Mouse (Mus musculus): ENCODE results near the gene Snx9.

Snx9 gene

DNA sequence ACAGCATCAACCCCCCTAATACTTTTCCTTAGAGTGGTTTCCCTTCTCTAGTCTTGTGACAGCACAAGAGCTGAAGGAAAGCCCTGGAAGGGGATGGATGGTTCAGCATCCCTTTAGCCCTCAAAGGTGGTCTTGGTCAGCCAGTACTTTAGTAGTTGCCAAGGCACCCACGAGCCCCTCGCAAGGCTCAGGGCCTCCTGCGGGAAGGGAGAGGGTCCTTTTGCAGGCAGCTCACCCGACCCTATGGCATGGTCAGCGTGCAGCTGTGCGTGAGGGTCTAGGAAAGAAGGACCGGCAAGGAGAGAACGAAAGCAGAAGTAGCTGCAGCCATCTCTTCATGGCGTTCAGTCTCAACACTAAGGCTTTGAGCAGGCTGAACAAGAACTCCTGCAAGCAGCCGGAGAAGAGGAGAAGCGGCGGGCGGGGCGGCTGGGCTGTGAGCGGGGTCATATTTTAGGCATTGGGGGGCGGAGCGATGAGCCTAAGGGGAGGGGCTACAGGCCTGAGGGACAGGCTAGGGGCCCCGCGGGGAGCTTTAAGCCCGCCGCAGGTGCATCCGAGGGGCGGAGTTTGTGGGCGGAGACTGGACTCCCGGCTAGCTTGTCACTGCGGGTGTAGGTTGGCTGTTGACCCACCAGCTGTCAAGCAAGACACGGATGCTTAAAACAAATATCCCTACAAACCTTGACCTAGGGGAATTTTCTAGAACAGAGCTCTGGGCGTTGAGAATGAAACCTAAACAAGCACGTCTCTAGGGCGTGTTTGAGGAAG lies 93.6 kb downstream of the Snx9 start:
- peak; percentile 92 for DNase-seq

DNA sequence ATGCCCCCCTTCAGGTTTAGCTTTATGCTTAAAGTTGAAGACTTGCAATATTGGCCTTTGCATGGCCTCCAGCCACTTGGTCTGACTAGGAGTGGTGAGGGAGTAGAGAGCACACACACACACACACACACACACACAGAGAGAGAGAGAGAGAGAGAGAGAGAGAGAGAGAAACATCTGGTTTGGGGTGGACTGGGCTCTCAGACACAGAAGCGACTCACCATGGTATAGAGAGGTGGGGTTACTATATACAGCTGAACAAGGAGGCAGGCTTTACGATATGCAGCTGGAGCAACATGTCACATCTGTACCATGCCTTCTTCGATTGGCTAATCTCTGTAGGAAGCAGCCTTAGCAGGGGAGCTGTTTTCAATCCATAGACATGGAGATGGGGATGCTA lies 94.6 kb downstream of the Snx9 start:
- DNase-seq: no peak

DNA sequence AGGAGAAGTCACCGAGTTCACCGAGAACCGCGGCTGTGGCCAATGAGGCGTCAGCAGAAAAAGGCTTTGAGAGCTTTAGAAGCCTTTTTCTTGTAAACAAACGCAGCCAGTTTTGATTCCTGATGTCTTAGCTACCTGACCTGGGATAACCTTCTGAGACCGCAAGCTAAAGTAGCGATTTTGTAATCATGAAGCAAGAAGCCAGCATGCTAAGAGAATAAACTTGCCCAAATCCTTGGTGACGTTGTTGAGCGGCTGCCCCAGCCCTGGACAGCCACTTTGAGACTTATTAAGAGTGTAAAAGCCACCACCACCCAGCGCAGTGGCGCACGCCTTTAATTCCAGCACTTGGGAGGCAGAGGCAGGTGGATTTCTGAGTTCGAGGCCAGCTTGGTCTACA lies 95.1 kb downstream of the Snx9 start:
- DNase-seq: no peak

DNA sequence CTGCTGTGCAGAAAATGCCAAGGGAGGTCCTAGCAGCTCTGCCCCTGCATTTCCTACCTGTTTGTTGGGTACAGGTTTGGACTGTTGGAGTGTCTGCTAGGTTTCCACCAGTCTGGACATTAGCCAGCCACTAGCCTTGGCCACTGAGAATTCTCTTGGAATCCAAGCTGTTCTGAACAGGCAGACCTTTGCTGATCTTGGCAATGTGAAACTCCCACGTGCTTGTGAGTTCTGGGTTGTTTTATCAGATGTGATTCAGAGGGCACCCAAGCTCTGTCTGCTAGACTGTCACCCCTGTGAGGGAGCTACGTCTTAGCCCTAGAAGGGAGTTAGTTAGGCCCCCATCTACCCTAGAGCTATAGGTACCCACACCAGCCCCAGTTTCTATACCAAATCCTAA lies 96.3 kb downstream of the Snx9 start:
- DNase-seq: no peak

DNA sequence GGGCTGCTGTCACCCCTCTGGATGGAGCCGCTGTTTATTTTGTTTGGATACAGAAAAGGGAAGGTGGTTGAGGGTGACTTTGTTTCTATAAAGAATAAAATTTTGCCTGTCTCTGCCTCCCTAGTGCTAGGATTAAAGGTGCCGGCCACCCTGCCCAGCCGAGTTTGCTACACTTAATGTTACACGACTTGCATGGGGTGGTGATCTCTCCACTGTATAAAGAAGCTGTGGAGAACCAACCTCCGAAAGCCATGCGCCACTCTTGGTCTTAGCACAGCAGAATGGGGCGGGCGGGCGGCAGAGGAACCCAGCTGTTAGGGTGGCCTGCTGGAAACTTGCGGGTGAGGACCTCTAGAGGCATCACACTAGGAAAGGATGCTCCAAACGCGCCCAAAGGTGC lies 98.7 kb downstream of the Snx9 start:
- DNase-seq: no peak

DNA sequence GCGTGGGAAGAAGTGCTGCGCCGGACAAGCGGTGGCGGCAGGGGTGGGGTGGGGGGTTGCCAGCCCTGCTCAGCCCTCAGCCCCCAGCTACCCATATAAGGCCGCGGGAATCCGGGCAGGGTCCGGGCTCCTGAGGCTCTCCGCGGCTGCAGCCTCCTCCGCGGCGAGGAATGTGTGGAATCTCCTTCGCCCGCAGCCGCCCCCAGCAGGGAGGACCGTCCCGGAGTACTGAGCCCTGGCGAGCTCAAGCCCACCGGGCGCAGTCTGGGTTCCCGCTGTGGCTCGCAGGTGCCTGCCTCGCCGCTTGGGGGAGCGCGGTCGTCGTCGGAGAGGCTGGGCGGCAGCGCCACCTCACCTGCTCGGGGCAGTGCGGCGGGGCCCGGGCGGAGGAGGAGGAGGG lies 99.7 kb downstream of the Snx9 start:
- DNase-seq: peak; percentile 79

DNA sequence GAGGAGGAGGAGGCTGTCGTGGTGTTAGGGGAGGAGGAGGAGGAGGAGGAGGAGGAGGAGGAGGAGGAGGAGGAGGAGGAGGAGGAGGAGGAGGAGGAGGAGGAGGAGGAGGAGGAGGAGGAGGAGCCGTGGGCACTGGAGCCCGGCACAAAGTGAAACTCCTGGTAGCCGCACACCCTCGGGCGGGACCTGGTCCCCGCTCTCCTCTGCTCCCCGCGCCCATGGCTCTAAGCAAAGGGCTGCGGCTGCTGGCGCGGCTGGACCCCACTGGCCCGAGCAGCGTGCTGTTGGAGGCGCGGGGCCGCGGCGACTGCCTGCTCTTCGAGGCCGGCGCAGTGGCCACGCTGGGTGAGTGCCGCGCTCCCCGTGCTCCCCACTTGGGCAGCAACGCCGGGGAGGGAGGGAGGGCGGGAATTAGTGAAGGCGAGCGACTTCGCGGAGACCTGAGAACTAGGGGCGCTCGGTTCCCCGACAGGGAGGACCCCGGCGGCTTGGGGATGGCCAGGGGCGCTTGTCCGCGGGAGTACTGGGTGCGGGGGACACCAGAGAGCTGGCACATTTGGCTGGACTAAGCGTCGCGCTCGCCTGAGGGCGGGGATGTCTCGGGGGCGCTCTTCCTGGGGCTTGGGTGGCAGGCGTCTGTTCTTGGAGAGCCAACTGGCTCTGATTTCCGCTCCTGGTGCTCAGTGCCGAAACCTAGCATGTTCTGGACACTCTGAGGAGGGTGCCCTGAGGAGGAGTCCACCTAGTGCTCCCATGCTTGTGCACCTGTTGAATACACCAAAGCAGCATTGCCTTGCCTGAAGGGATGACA lies 100.3 kb downstream of the Snx9 start, which contains the start of gene Synj2:
Gene Synj2 (plus strand): TSS at position 51 of the 814 bp plus-strand sequence.
- DNase-seq: peak; percentile 76

DNA sequence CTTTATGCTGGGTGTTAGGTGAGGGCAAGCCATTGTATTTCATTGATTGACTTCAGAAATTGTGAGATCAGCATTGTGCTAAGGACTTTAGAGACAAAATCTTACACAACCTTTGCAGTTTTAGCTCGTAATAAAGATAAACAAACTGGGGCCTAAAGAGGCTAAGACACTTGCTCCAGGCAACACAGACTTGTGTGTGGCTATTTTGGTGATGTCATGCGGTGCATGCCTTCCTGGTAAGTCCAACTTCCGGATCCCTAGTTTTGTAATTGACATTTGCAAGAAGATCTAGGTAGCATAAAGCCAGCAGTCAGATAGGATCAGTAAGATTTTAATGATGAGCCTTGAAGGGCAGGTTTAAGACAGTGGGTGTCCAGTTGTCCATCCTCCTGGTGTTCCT lies 101.0 kb downstream of the Snx9 start:
- no peak for DNase-seq

DNA sequence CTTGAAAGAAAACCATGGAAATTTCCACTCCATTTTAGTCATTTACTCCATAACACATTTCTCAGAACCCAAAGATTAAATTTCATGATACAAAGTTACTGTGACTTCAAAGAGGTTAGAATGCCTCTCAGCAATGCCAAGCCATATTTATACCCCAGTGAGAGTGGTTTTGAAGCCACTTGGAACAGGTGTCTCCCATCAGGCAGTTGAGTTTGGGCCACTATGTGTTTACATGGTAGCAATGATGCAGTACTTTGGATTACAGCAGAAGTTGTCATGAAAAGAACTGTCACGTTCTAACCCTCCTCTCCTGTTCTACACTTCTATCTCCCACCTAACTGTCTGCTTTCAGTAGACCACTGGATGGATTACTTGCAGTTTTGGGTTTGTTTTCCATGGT lies 101.9 kb downstream of the Snx9 start:
- no peak for DNase-seq

DNA sequence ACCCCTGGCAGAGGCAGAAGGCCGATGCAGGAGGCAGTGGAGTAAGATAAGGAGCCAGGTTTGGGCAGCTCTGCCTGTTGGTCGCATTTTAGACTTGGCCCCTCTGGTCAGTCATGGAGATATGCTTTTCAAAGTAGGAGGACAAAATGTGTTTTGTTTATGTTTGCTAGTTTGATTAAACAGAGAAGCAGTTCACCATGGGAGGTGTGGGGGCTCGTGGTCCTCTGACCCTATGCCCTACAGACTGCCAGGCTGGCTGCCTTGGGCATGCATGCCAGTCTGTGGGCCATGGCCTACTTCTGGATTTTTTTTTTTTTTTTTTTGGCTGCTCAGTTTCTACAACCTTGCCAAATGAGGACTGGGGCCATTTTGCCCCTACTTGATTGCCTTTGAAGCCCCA lies 105.9 kb downstream of the Snx9 start:
- no peak for DNase-seq

DNA sequence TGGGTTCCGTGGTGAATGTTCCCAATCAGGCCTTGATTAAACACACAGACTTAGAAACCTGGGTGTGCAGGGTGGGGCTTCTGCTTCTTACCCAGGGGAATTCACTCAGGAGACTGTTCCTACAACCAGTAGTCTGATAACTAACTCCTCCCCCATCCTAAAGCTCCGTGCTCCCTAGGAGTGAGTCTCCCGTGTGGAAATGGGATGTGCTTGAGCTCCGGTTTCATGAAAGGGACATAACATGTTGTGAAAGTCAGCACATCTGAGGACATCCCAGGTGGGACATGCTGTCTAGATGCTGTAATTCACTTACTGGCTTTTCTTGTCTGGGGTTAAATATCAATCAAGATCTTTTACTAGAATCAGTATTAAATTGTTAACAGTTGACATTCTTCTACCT lies 111.3 kb downstream of the Snx9 start:
- DNase-seq: no peak

DNA sequence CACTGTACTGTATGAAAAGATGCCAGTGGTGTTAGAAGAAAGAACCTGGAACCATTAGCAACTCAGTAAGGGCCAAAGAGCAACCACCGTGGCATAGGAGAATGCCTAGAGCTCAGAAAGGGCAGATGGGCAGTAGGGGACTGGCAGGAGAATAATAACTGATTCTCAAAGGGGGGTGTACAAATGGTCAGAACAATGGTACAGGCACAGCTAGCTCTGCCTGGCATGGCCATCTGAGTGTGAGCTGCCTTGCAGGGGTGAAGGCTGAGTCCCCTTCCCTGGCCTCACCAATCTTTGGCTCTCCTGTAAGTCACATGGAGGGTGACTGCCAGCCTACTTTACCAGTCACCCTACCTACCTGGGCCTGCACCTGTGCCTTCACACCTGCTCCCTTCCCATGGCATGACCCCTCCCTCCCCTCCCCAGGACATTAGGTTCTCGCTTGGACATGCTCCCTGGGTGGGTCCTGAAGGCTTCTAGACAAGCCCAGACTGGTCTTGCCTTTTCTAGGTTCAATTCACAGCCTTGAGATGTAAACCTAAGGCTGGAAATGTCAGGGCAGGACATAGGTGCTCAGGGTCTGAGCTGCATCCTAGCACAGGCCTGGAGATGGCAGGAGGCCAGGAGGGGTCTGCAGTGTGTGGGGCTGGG lies 115.3 kb downstream of the Snx9 start:
- DNase-seq: no peak

DNA sequence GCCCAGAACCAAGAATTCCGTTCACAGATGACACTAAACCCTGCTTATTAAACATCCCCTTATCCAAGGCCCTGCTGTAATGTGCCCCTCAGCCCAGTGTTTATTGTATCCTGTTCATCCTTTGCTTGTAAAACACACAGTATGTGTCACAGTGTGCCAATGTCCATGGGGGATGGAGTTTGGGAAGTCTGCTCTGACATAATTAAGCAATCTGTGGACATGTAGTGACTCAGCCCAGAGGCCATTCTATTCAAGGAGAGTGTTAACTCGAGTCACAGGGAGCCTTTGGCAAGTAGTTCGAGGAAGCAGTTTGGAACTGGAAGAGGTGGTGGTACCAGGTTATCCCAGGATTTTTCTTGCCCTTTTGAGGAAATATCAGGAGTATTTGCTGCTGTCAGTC lies 116.0 kb downstream of the Snx9 start:
- DNase-seq: no peak

DNA sequence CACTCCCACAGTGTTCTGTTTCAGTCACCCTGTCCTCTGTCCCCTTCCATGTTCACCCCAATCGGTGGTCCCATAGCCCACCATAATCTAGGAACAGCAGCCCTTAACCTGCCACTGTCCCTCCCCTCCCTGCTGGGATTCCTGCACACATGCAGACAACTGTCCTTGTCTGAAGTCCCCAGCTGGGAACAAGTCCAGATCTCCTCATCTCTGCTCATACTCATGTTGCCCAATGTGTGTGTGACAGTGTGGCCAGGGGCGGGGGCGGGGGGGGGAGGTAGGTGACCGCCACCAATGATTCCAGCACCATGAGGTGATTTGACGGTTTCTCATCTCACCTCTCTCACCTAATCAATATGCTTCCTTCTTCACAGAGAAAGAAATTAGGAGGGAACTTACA lies 117.1 kb downstream of the Snx9 start:
- no peak for DNase-seq

DNA sequence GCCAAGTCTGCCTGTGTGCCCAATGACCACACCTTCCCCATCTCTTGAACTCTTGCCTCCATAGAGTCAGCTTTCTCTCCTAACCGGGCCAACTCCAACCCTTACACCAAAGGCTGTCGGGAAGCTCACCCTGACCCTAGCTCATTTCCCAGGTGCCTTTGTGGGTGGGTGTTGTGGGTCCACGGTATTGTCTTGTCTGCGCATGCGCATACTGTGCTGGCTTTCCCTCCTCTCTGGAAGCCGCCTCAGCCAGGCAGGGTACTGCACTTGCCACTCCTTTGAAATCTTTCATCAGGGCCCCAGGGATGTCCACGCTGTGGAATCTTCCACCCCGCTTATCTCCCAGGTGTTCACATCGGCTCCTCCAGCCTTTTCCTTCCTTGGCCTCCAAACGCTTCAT lies 117.5 kb downstream of the Snx9 start:
- no peak for DNase-seq

DNA sequence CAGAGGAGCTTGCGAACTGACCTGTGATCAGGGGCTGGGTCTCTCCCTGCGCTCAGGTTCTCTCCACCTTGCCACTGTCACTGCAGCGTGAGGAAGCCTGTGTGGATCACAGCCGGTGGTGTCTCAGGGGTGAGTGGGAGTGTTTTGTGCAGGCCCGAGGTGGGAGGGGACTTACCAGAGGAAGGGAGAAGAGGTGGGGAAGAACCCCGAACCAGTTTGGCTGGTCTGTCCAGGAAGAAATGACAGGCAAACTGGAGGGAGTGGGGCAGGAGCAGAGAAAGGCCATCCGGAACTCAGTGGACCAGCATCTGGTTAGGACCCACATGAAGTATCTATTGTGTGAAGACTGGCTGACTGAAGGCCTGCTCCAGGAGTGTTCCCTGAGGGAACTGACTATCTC lies 118.0 kb downstream of the Snx9 start:
- no peak for DNase-seq

DNA sequence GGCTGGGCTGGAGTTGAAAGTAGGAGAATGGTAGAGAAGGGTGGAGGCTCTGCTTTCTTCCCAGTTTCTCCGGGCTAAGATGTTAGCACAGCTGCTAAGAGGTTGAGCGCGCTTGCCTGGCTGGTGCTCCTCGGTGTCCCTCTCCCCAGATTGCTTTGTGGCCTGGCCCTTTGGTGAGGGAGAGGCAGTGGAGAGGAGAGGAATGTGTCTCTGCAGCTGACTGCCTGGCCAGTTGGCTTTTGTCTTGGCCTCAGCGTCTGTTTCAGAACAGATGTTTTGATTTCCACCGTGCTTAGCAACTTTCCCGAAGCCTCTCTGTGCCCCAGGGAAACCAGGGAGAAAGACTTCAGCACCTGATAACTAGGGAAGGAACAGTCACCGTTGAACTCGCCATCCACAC lies 118.7 kb downstream of the Snx9 start:
- DNase-seq: no peak

DNA sequence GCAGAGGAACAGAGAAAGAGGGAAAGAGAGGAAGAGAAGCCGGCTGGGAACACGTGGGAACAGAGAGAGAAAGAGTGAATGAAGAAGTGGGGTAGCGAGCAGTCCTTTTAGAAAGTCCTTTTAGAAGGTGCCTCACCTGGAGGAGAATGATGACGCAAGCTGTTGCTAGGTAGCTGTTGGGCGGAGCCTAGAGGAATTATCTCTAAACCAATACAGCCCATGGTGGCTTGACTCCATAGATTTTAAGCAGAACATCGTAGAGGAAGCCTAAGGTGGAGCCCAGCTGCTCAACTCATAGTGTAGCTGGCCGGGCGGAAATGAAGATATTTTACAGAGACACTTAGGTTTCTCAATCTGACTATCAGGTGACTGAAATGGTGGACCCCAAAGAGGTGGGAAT lies 122.6 kb downstream of the Snx9 start:
- DNase-seq: no peak

DNA sequence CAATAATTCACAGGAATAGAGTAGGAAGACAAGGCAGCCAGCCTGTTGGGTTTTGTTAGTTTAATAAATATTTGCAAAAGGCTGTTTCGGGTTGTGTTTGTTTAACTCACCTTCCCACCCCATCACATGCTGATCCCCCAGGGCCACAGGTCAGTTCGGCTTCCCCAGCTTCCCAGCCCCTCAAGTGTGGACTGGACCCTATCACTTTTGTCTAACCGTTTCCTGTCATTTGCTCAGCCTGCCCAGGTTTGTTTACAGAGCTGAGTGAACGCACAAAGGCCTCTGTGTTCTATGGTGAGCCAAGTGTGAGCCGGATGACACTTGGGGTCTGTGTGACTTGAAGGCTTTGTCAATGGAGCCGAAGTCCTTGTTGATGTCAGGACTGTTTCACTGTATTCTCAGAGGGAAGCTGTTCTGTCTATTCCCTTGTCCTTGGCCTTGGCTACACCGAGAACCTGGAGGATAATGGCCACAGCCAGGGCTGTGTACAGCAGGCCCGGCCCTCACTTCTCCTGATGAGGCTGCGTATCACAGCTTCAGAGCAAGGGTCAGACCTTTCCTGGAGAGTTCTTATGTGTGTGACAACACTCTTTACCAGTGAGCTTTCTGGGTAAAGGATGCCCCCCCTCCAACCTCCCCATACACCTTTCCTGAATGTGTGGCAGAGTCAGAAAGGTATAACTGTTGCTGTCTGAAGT lies 124.1 kb downstream of the Snx9 start:
- no peak for DNase-seq

DNA sequence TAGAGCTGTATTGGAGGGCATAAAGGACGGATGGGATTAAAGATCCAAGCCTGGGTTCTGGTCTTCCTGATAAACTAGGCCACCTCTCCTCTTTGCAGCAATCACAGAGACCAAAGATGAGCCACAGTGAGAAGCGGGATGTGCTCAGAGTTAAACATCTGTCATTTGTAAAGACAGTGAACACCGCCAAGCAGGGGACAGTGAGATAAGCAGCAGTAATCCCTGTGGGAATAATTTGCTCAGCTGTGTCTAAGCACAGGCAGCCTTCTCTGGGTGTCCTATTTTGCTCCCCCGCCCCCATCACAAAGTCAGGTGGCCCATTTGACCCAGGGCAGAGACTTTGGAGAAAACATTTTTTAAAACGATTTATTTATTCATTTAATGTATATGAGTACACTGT lies 125.6 kb downstream of the Snx9 start:
- DNase-seq: peak; percentile 67

DNA sequence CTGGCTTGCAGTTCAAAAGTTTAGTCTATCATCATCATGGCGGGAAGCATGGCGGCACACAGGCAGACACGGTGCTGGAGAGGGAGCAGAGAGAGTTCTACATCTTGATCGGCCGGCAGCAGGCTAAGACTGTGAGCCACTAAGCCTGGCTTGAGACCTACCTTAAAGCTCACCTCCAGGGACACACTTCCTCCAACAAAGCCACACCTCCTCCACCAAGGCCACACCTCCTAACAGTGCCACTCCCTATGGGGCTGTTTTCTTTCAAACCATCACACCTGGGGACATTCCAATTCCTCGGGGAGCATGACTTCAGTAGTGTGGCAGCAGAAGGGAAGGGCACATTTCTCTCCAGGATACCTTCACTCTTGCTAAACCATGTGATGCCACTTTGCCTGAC lies 127.4 kb downstream of the Snx9 start:
- DNase-seq: no peak

DNA sequence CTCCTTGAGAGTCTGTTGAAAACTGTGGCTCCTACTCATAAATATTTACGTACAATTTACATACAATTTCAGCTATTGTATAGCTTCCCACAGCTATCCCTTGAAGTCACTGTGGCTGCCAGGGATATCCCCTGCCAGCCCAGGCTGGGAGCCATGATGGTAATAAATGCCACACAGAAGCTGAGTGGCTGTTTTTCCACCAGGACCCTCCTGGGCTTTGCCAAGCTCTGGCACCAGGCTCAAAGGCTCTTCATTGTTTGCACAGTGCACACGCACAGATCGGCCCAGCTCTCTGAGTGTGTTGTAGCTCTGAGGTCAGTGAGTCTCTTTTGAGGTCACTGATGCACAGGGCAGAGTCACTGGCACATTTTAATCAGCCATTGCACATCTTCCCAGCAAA lies 128.1 kb downstream of the Snx9 start:
- no peak for DNase-seq

DNA sequence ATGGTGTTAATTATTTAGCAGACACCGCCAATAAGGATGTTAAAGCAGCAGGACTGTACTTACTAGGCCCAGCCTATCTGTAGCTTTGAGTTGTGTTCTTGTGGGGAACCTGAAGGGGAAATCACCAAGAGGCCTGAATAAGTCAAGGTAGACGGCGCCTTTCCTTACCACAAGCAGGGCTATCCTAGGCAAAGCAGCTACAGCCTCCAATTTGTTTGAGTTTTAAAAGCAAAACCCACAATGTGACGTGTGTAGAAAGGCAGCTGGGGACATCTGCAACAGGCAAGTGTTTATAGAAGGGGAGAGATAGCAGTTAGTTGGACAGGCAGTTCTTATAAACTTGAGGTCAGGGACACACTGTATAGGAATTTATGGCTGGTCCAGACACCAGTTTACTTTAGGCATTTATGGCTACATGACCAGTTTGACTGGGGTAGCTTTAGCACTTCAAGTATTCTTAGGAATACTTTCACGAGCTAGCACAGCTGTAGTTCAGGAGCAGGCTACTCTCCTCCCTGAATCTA lies 129.2 kb downstream of the Snx9 start:
- no peak for DNase-seq
